Mouse (Mus musculus) MEL (cell line): ENCODE measurements around the gene Kcna3.

Source experiments
- CTCF ChIP-seq, 3 experiments: IDR thresholded peaks in 2 of 3; conservative IDR thresholded peaks in 1 of 3; 2 replicates each; pipeline ENCODE4 v1.5.1; 2011 to 2012; ENCODE audit warnings: low read length in 3 of 3, low read depth in 2 of 3, mild to moderate bottlenecking in 2 of 3, improper control_type of control experiment in 1 of 3, inconsistent platforms in 1 of 3, mixed read lengths in 1 of 3, moderate library complexity in 1 of 3; ENCODE audit not compliant: control insufficient read depth in 1 of 3, insufficient read depth in 1 of 3, poor library complexity in 1 of 3, severe bottlenecking in 1 of 3
- E2F4 ChIP-seq: IDR thresholded peaks from 2 replicates; pipeline ENCODE4 v1.6.1; 2011; ENCODE audit warnings: low read depth, low read length, improper control_type of control experiment, borderline replicate concordance
- ELF1 ChIP-seq: IDR thresholded peaks from 2 replicates; pipeline ENCODE4 v1.6.1; 2014; ENCODE audit warnings: low read depth, mild to moderate bottlenecking, inconsistent platforms, low read length, improper control_type of control experiment, moderate library complexity
- HCFC1 ChIP-seq: IDR thresholded peaks from 2 replicates; pipeline ENCODE4 v1.6.1; 2012; ENCODE audit warnings: low read depth, mild to moderate bottlenecking, inconsistent platforms, low read length, improper control_type of control experiment, moderate library complexity
- MAZ ChIP-seq: IDR thresholded peaks from 2 replicates; pipeline ENCODE4 v1.6.1; 2012; ENCODE audit warnings: low read depth, mild to moderate bottlenecking, inconsistent platforms, low read length, improper control_type of control experiment
- POLR2AphosphoS2 ChIP-seq: IDR thresholded peaks from 2 replicates; pipeline ENCODE4 v1.6.1; 2011; ENCODE audit warnings: low read length, improper control_type of control experiment
- USF1 ChIP-seq: IDR thresholded peaks from 2 replicates; pipeline ENCODE4 v1.6.1; 2014; ENCODE audit warnings: low read depth, mild to moderate bottlenecking, inconsistent platforms, low read length, improper control_type of control experiment, moderate library complexity
- ZMIZ1 ChIP-seq: IDR thresholded peaks from 2 replicates; pipeline ENCODE4 v1.6.1; 2012; ENCODE audit warnings: low read depth, mild to moderate bottlenecking, inconsistent platforms, low read length, improper control_type of control experiment, moderate library complexity

DNA sequence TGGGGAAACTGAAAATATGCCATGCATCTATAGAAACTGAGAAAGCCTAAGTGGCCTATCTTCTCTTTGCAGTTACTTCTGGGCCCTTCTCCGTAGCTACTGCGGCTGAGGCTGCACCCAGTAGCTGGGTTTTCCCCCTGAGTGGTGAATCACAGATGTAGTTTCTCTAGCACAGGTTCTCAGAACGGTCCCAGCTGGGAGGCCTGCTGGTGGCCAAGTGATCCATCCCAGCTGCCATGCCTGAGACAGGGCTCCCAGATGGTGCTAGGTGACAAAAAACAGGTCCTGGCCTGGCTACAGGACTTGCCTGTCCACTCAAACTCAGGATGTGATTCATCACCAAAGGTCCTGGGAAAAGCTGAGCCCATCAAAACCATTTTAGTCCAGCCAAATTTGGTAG, 40.7 kb downstream of the Kcna3 start:
- TF ChIP-seq ELF1 (no peak), POLR2AphosphoS2 (no peak), MAZ (no peak), HCFC1 (no peak), USF1 (no peak), ZMIZ1 (no peak), E2F4 (no peak), CTCF (IDR thresholded peaks at IDR 0.05 in 2 of 3, conservative IDR thresholded peaks at IDR 0.05 in 1 of 3; ENCODE audit: control insufficient read depth in 1 of 3, insufficient read depth in 1 of 3, low read depth in 2 of 3, low read length in 3 of 3, poor library complexity in 1 of 3, severe bottlenecking in 1 of 3) (no peak)
